Mouse (Mus musculus): ENCODE results near the gene Efna1. TPM values are rescaled to one million over a fixed set of nuclear protein-coding genes. Genes with fewer than 3 reads are reported as not detected.

The Efna1 gene
- polyA plus RNA-seq, 1 experiment from 2014 or later, result 17.7 TPM

DNA sequence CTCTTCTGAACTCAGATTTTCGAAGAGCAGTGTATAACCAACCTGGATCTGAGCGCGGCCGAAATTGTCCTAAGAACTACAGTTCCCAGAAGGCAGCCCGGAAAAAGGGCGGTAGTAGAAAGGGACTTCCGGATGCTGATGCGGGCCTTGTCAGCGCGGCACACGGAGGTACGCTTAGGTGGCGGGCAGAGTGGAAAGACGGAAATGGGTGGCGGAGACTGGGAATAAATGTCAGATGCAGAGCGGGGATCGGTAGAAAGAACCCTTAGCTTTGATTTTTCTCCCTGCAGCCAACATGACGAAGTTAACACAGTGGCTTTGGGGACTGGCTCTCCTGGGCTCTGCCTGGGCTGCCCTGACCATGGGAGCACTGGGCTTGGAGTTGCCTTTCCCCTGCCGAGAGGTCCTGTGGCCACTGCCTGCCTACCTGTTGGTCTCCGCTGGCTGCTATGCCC lies 14.5 kb downstream of the Efna1 start:
- H3K27me3 ChIP-seq (ENCODE audit: insufficient read depth, poor library complexity, severe bottlenecking), result peaks cover 23% of the 10 kb centered on the region
- peaks cover 47% of the 10 kb centered on the region for H3K4me1 ChIP-seq (replicated peaks)
- H3K9me3 ChIP-seq, result no peaks in the 10 kb centered on the region
- H3K27ac ChIP-seq, result peak overlapping the region; percentile 87
- 1% methylated on average over 20 of the region's 20 CpGs for WGBS
- H3K4me3 ChIP-seq, result peak overlapping the region; percentile 64
- peaks cover 7% of the 10 kb centered on the region for H3K36me3 ChIP-seq
- DNase-seq (ENCODE audit: low spot score), result peak; percentile 83

DNA sequence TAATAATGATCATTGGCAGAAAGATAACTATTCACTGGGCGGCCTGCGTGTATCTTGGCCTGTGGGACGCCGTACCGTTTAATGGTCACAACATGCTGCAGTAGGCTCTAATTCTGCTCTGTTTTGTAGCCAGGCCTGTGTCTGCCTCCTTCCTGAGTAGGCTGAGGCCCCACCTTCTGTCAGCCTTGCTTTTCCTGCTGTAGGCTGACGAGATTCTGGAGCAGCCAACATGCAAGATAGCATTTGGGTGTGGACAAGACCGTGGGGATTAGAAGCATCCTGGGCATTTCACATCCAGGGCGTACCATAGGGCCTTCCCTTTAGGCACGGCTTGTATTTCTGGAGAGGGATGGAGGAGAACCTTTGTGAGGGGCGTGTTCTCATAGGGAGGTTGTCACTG lies 18.5 kb downstream of the Efna1 start:
- H3K4me1 ChIP-seq (replicated peaks), result peaks cover 22% of the 10 kb centered on the region
- no peak overlapping the region for H3K27ac ChIP-seq
- peaks cover 16% of the 10 kb centered on the region for H3K27me3 ChIP-seq (ENCODE audit: insufficient read depth, poor library complexity, severe bottlenecking)
- no peaks in the 10 kb centered on the region for H3K9me3 ChIP-seq
- H3K36me3 ChIP-seq, result no peaks in the 10 kb centered on the region
- 75% methylated on average over 10 of the region's 10 CpGs for WGBS
- no peak overlapping the region for H3K4me3 ChIP-seq
- DNase-seq (ENCODE audit: low spot score), result no peak

DNA sequence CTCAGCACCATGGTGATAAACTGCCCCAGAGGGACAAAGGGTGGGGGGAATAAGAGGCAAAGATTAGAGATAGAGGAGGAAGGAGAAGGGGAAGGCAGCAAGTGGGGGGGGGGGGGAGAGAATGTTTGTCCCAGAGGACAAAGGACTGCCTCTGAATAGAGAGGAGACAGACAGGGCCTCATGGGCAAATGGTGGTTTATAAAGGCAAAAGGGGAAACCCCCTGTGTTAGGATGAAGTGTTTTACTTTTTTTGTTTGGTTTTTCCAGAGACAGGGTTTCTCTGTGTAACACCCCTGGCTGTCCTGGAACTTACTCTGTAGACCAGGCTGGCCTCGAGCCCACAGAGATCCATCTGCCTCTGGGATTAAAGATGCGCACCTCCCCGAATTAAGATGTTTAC lies 20.7 kb downstream of the Efna1 start:
- H3K4me3 ChIP-seq, result no peak overlapping the region
- WGBS, result 77% methylated on average over 3 of the region's 3 CpGs
- DNase-seq (ENCODE audit: low spot score), result no peak

DNA sequence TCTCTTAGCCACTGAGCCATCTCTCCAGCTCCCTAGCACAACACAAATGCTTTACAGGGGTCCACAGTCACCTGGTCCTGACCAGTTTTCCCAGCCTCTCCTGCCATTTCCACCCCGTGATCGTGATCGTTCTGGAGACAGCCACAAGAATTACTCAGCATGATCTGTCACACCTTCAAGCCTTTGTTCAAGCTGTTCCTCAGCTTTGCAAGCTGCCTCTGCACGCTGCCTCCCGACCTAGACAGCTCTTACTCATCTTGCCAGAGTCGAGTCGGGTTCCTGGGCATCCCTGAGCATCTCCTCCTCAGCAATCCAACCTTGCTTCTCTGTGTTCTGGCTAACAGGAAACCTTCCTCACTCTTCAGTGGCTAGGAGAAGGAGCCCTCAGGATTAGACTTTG lies 21.9 kb downstream of the Efna1 start, which contains the start of gene Dpm3:
Gene Dpm3, plus strand, starts transcription at position 283 of the 400 bp plus-strand sequence.
- no peaks in the 10 kb centered on the region for H3K9me3 ChIP-seq
- 50% methylated on average over 7 of the region's 7 CpGs for WGBS
- peaks cover 16% of the 10 kb centered on the region for H3K27me3 ChIP-seq (ENCODE audit: insufficient read depth, poor library complexity, severe bottlenecking)
- no peak for DNase-seq (ENCODE audit: low spot score)
- H3K36me3 ChIP-seq, result no peaks in the 10 kb centered on the region
- H3K4me3 ChIP-seq, result no peak within 1 kb of the TSS
- H3K27ac ChIP-seq, result no peak within 1 kb of the TSS
- 0 out of 2 replicates have a peak, but pooled peaks cover 7% of the 10 kb centered on the region for H3K4me1 ChIP-seq (replicated peaks)

More for the DNA sequence above, 20.7 kb downstream of the Efna1 start:
- Histone ChIP-seq H3K27ac (no peak overlapping the region), H3K9me3 (no peaks in the 10 kb centered on the region), H3K4me1 (replicated peaks) (0 out of 2 replicates have a peak, but pooled peaks cover 7% of the 10 kb centered on the region), H3K27me3 (ENCODE audit: insufficient read depth, poor library complexity, severe bottlenecking) (peaks cover 16% of the 10 kb centered on the region), H3K36me3 (no peaks in the 10 kb centered on the region)

DNA sequence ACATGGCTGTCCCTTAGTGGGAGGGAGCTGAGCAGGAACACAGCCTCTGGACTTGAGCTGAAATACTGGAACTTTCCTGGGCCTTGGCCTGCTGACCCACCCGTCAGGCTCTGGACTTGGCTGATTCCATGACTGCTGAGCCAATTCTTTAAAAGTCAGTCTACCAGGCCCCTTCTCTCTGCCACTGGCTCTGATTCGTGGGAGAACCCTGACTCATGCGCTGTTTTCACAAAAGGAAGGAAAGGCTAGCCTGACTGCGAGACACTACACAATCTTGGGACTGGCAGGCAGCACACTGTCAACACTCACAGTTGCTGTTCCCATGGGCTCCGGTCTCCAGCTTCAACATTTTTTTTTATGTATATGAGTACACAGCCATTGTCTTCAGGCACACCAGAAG lies 24.8 kb downstream of the Efna1 start:
- H3K27me3 ChIP-seq (ENCODE audit: insufficient read depth, poor library complexity, severe bottlenecking), result peaks cover 43% of the 10 kb centered on the region
- no peaks in the 10 kb centered on the region for H3K9me3 ChIP-seq
- WGBS, result 86% methylated on average over 5 of the region's 5 CpGs
- no peak overlapping the region for H3K4me3 ChIP-seq
- peaks cover 19% of the 10 kb centered on the region for H3K4me1 ChIP-seq (replicated peaks)
- no peak for DNase-seq (ENCODE audit: low spot score)
- no peaks in the 10 kb centered on the region for H3K36me3 ChIP-seq
- H3K27ac ChIP-seq, result no peak overlapping the region

DNA sequence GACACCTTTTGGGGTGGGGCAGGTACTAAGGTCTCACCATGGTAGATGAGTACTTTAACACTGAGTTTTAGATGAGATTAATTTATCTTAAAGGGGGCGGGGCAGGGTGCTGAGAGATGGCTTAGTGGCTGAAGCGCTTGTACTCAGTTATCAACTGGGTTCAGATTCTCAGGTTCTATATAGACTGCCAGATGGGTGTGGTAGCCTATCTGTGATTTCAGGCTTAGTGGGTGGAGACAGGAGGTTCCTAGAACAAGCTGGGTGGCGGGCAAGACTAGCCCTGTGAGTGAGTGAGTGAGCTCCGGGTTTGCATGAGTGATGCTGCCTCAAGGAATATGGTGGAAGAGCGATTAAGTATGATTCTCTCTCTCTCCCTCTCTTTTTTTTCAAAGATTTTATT lies 25.9 kb downstream of the Efna1 start:
- H3K9me3 ChIP-seq, result no peaks in the 10 kb centered on the region
- H3K36me3 ChIP-seq, result 0 out of 2 replicates have a peak, but pooled peaks cover under 1% of the 10 kb centered on the region
- DNase-seq (ENCODE audit: low spot score), result no peak
- H3K4me1 ChIP-seq (replicated peaks), result peaks cover 27% of the 10 kb centered on the region
- 93% methylated on average over 5 of the region's 5 CpGs for WGBS
- H3K27ac ChIP-seq, result no peak overlapping the region
- no peak overlapping the region for H3K4me3 ChIP-seq
- peaks cover 48% of the 10 kb centered on the region for H3K27me3 ChIP-seq (ENCODE audit: insufficient read depth, poor library complexity, severe bottlenecking)

DNA sequence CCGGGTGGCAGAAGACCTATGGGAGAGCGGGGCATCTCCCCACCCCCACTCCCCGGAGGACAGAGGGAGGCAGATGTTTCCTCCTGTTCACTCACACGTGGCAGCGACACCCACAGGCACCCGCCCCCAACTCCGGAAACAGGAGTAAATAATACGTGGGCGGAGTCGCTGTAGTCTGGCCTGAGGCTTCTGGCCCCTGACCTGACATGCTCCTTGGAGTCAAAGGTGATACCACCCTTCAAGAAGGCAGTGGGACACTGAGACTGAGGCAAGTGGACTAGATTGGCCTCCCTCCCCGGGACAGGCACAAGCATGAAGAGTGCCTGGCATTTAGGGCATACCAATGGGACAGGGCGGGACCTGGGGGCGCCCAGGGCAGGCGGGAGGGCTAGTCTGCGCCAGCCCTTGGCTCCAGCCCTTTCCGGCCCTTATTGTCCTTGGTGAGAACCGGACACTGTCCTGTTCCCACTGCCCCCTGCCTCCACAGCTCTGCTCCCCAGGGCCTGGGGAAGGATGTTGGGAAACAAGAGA lies 29.5 kb downstream of the Efna1 start:
- Histone ChIP-seq H3K4me1 (replicated peaks) (peaks cover 44% of the 10 kb centered on the region), H3K27me3 (ENCODE audit: insufficient read depth, poor library complexity, severe bottlenecking) (peaks cover 36% of the 10 kb centered on the region), H3K4me3 (peak overlapping the region; percentile 20), H3K9me3 (no peaks in the 10 kb centered on the region), H3K27ac (peak overlapping the region; percentile 73), H3K36me3 (peaks cover 26% of the 10 kb centered on the region)
- DNase-seq (ENCODE audit: low spot score), result peak; percentile 63
- WGBS, result 4% methylated on average over 17 of the region's 17 CpGs

DNA sequence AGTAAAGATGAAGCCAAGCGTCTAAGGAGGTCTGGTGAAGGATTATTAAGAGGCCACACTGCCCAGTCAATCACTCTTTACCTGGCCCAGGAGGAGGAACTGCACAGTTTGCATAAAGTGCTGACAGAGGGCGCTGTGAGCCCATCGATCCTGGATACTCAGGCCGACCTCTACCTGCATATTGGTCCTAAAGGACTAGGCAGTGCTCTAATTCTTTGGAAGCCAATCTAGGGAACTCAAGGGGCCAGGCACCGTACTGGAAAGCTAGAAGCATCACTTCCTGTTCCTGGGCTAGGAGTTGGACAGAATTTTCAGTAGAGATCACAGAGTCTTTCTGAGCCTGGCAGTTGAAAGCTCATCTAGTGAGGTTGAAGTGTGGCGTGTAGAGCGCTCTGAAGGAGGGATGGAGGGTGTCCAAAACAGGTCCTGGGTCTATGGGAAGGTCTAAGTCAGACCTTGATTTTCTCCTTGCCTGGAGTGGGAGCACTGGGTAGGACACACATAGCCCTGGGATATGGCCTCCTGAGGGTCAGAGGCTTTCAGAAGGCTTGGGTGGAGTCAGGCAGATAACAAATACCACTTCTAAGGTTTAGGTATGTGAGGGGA lies 30.4 kb downstream of the Efna1 start:
- DNase-seq (ENCODE audit: low spot score), result peak; percentile 49
- Histone ChIP-seq H3K4me3 (0 out of 2 replicates have a peak overlapping the region, but pooled peaks have one; percentile 20), H3K9me3 (no peaks in the 10 kb centered on the region), H3K27ac (no peak overlapping the region), H3K4me1 (replicated peaks) (peaks cover 52% of the 10 kb centered on the region), H3K36me3 (peaks cover 26% of the 10 kb centered on the region), H3K27me3 (ENCODE audit: insufficient read depth, poor library complexity, severe bottlenecking) (peaks cover 41% of the 10 kb centered on the region)
- 22% methylated on average over 7 of the region's 7 CpGs for WGBS

DNA sequence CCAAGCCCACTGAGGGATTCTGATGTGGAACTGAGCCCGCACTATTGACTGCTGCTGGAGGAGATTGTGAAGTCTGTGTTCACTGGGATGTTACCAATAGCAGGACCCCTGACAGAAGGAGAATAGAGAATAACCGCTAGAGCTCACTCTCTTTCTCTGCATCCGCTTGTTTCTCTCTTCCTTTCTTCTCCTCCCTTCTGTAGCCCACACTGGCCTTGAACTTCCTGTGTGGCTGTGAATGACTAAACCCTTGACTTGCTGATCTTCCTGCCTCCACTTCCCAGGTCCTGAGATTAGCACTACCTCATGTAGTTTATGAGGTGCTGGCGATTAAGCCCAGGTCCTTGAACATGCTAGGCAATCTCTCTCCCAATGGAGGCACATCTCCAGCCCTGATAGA lies 33.5 kb downstream of the Efna1 start:
- DNase-seq (ENCODE audit: low spot score), result no peak
- peak overlapping the region; percentile 94; the same call in 1 of the 2 replicates for H3K27ac ChIP-seq
- H3K36me3 ChIP-seq, result peaks cover 26% of the 10 kb centered on the region
- peak overlapping the region; percentile 82 for H3K4me3 ChIP-seq
- no peaks in the 10 kb centered on the region for H3K9me3 ChIP-seq
- H3K4me1 ChIP-seq (replicated peaks), result peaks cover 80% of the 10 kb centered on the region
- peaks cover 52% of the 10 kb centered on the region for H3K27me3 ChIP-seq (ENCODE audit: insufficient read depth, poor library complexity, severe bottlenecking)
- WGBS, result 90% methylated on average over 4 of the region's 4 CpGs

DNA sequence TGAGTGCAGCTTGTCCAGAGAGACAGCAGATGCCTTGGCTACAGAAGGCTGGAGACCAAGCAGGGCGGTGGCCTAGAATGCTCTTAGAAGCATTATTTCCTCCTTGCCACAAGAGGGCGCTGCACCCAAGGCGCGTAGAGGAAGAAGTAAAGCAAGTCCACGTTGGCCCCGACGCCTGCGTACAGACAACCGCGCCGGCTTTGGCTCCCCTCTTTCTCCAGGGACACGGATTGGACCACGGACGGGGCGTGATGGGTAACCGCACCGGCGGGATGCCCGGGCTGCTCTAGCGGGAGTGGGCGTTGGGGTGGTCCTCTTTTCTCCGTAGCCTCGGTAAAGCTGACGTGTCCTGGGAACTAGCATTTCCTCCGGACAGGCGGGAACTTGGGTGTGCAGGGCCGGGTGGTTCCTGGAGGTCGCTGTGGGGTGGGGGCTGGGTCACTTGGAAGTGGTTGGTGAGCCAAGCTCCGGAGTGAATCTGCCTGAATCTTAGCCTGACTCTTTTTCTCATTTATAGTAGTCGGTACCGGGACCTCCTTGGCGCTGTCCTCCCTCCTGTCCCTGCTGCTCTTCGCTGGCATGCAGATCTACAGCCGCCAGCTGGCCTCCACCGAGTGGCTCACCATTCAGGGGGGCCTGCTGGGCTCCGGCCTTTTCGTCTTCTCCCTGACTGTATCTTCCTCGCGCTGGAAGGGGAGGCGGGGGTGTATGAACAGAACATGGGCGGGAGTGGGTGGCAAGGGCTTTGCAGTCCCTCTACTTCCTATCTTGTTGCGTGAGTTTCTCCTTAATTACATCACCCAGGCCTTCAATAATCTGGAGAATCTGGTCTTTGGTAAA lies 34.5 kb downstream of the Efna1 start, which contains the start of gene Trim46:
Gene Trim46, minus strand, starts transcription at position 49 of the 840 bp plus-strand sequence.
- H3K27ac ChIP-seq, result peak within 1 kb of the TSS; percentile 94
- no peaks in the 10 kb centered on the region for H3K9me3 ChIP-seq
- peaks cover 78% of the 10 kb centered on the region for H3K4me1 ChIP-seq (replicated peaks)

DNA sequence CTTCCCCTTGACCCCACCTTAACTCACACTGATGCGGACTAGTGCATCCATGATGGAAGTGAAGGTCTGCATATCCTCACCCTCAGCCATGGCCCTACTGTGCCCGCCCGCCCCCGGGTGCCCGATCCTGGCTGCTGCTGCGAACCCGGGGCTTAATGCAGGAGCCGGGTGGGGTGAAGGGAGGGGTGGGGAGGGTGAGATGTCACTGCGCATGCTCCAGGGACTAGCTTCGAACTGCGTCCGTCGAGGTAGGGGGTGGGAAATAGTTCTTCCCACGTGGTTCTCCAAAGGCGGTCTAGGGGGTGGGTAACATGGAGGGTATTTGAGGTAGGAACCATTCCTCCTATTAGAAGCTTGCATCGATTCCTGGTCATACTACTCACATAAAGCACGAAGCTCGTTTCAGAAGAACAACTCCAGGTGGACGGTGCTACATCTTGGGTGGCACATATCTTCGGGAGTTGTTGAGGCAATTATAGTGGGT lies 35.2 kb downstream of the Efna1 start, which contains the start of gene Krtcap2:
Gene Krtcap2, plus strand, starts transcription at position 279 of the 484 bp plus-strand sequence.
- no peaks in the 10 kb centered on the region for H3K9me3 ChIP-seq
- peak; percentile 48 for DNase-seq (ENCODE audit: low spot score)
- H3K36me3 ChIP-seq, result peaks cover 41% of the 10 kb centered on the region
- H3K27ac ChIP-seq, result peak within 1 kb of the TSS; percentile 94
- 5% methylated on average over 20 of the region's 20 CpGs for WGBS
- H3K4me1 ChIP-seq (replicated peaks), result peaks cover 70% of the 10 kb centered on the region
- H3K27me3 ChIP-seq (ENCODE audit: insufficient read depth, poor library complexity, severe bottlenecking), result peaks cover 36% of the 10 kb centered on the region
- peak within 1 kb of the TSS; percentile 82 for H3K4me3 ChIP-seq

More for the DNA sequence above, 34.5 kb downstream of the Efna1 start, which contains the start of gene Trim46:
- peak; percentile 93 for DNase-seq (ENCODE audit: low spot score)
- peaks cover 42% of the 10 kb centered on the region for H3K27me3 ChIP-seq (ENCODE audit: insufficient read depth, poor library complexity, severe bottlenecking)
- H3K36me3 ChIP-seq, result peaks cover 35% of the 10 kb centered on the region
- H3K4me3 ChIP-seq, result peak within 1 kb of the TSS; percentile 82
- WGBS, result 1% methylated on average over 42 of the region's 42 CpGs

DNA sequence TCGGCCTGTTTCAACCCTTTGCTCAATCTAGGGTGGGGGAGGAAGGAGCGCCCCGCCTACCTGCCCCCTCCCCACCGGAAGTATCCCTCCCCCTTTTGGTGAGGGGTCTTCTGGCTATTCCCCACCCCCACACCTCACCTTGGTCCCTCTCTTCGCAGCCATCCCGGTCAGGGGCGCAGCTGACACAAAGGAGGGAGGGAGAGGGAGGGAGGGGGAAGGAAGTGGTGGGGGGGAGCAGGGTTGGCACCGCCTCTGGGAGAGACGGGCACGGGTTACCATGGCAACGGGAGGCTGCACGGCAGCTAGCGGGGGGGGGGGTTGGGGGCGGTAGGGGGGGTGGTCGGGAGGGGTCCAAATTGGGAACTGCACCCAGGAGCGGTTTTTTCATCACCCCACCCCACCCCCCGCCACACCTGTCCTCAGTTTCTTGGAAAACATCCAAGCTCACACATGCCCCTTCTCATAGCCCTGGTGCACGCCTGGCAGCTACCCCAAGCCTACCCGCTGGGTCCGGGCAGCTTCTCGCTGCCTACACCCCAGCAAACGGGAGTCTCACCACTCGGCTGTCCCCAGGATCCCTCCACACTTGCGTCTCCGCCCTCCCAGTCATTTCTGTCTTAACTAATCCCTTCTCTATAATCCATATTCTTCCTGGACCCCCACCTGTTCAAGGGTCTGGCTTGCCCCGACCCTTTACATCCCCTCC lies 35.8 kb downstream of the Efna1 start:
- under 1% methylated on average over 25 of the region's 26 CpGs for WGBS
- Histone ChIP-seq H3K27me3 (ENCODE audit: insufficient read depth, poor library complexity, severe bottlenecking) (peaks cover 35% of the 10 kb centered on the region), H3K4me1 (replicated peaks) (peaks cover 64% of the 10 kb centered on the region), H3K27ac (peak overlapping the region; percentile 94), H3K36me3 (peaks cover 41% of the 10 kb centered on the region), H3K9me3 (no peaks in the 10 kb centered on the region), H3K4me3 (peak overlapping the region; percentile 82)
- peak; percentile 59 for DNase-seq (ENCODE audit: low spot score)

Measured in hindbrain, embryonic 10.5 days (tissue).